Mouse (Mus musculus) testis, adult 2 months (tissue): ENCODE data around the gene Trim17.

Experiments used
- CTCF ChIP-seq: fragments of 200-500 bp; IDR thresholded peaks from 2 replicates; pipeline ENCODE4 v1.5.1; 2012; ENCODE audit warnings: low read depth, mild to moderate bottlenecking, inconsistent platforms, low read length, moderate library complexity; ENCODE audit not compliant: control insufficient read depth, insufficient read depth, insufficient replicate concordance
- POLR2A ChIP-seq: fragments of 200-500 bp; IDR thresholded peaks from 2 replicates; pipeline ENCODE4 v1.6.1; 2012; ENCODE audit warnings: low read depth, mild to moderate bottlenecking, inconsistent platforms, low read length, moderate library complexity; ENCODE audit not compliant: control insufficient read depth

- TF ChIP-seq CTCF = no peak
- TF ChIP-seq POLR2A = peak; percentile 88
These were observed 16.0 kb upstream of the Trim17 start, which contains the start of gene Rnf187 for GRCm38 (mm10) chr11:58938322-58939087.
